13 mouse cellular contexts compared by ENCODE assay signal in the genomic region with DNA sequence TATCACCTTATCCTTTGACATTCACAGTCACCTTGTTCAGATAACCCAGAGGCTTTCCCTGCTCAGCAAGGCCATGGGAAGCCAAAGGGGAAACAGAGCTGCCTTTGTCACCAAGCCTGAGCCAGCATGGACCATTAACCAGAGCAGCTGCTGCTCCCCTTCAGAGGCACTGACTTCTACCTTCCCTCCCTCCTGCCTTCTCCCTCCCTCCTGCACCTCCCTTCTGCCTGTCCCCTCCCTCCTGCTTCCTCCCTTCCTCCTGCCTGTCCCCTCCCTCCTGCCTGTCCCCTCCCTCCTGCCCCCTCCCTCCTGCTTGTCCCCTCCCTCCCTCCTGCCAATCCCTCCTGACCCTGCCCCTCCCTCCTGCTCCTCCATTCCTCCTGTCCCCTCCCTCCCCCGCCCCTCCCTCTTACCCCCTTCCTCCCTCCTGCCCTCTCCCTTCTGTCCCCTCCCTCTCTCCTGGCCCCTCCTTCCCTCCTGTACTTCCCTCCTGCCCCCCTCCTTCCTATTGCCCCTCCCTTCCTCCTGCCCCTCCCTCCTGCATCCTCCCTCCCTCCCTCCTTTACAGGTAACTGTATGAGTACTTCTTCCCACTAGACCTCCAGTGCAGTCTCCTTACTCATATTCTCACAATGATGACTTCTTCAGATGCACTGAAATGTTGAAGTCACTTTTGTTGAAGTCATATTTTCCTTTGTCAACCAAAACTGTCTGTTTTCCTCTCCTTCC. TPM values are rescaled to one million over a fixed set of nuclear protein-coding genes. Genes with fewer than 3 reads are reported as not detected.
DNase-seq lines count a peak whose midpoint lies in the region; ATAC-seq and TF ChIP-seq lines count a peak whose summit lies in the region.
"Had no signal": no experiment of that assay in that cellular context is flagged by ENCODE, and none has a peak within 500 bp of the region (broad histone marks: within the 10 kb centered on the region; RNA-seq: fewer than 3 reads in every experiment).

No protein-coding gene starts in this region.

- no peak for TF ChIP-seq CTCF in midbrain, postnatal 0 days (IDR thresholded peaks at IDR 0.05)

- 38% methylated on average over 1 of the region's 1 CpGs for WGBS in forebrain, embryonic 12.5 days
- WGBS in forebrain, embryonic 13.5 days, result no CpG with 5 or more reads among the region's 1 CpGs
- 40% methylated on average over 1 of the region's 1 CpGs for WGBS in midbrain, embryonic 11.5 days
- no CpG with 5 or more reads among the region's 1 CpGs for WGBS in midbrain, postnatal 0 days

- no peak overlapping the region for H3K4me2 ChIP-seq in forebrain, embryonic 12.5 days
- no peak overlapping the region for H3K4me2 ChIP-seq in forebrain, embryonic 13.5 days
- no peak overlapping the region for H3K4me2 ChIP-seq in midbrain, embryonic 11.5 days
- no peak overlapping the region for H3K4me2 ChIP-seq in midbrain, postnatal 0 days (ENCODE audit: low read depth, low read length, poor library complexity, severe bottlenecking)
- H3K4me2 ChIP-seq: limb, embryonic 13.5 days had no signal

- H3K9ac ChIP-seq in forebrain, embryonic 12.5 days, result no peak overlapping the region
- no peak overlapping the region for H3K9ac ChIP-seq in forebrain, embryonic 13.5 days
- no peak overlapping the region for H3K9ac ChIP-seq in midbrain, embryonic 11.5 days (ENCODE audit: low read length)
- H3K9ac ChIP-seq in midbrain, postnatal 0 days (replicated peaks; ENCODE audit: low read length, poor library complexity, severe bottlenecking), result no peak overlapping the region
- H3K9ac ChIP-seq: limb, embryonic 13.5 days had no signal

- no peak overlapping the region for H3K27ac ChIP-seq in forebrain, embryonic 12.5 days
- no peak overlapping the region for H3K27ac ChIP-seq in forebrain, embryonic 13.5 days
- no peak overlapping the region for H3K27ac ChIP-seq in midbrain, embryonic 11.5 days (ENCODE audit: low read depth, low read length)
- no peak overlapping the region for H3K27ac ChIP-seq in midbrain, postnatal 0 days (ENCODE audit: low read depth, low read length)
- H3K27ac ChIP-seq: limb, embryonic 13.5 days had no signal

- H3K27me3 ChIP-seq in forebrain, embryonic 12.5 days, result peaks cover 10% of the 10 kb centered on the region
- peaks cover 2% of the 10 kb centered on the region for H3K27me3 ChIP-seq in forebrain, embryonic 13.5 days
- H3K27me3 ChIP-seq in midbrain, embryonic 11.5 days (ENCODE audit: control insufficient read depth, insufficient read depth, low read length), result peaks cover under 1% of the 10 kb centered on the region; the same call in 1 of the 2 replicates
- no peaks in the 10 kb centered on the region for H3K27me3 ChIP-seq in midbrain, postnatal 0 days (ENCODE audit: insufficient read depth, low read length)

- no peaks in the 10 kb centered on the region for H3K36me3 ChIP-seq in forebrain, embryonic 12.5 days (replicated peaks)
- no peaks in the 10 kb centered on the region for H3K36me3 ChIP-seq in forebrain, embryonic 13.5 days (ENCODE audit: poor library complexity, severe bottlenecking)
- H3K36me3 ChIP-seq in midbrain, embryonic 11.5 days (ENCODE audit: control insufficient read depth, insufficient read depth, low read length), result no peaks in the 10 kb centered on the region
- no peaks in the 10 kb centered on the region for H3K36me3 ChIP-seq in midbrain, postnatal 0 days (ENCODE audit: insufficient read depth, low read length)
- H3K36me3 ChIP-seq: limb, embryonic 13.5 days had no signal

- peak; percentile 49 for DNase-seq in midbrain, embryonic 11.5 days (ENCODE audit: low spot score, missing footprints)
- DNase-seq in midbrain, postnatal 0 days (ENCODE audit: low spot score), result no peak
- DNase-seq in embryo, embryonic 11 days, result peak; percentile 36
- DNase-seq in frontal cortex, postnatal 10 days (ENCODE audit: low spot score in 2 of 2), result no peak
- no peak for DNase-seq in layer of hippocampus, postnatal 14 days (ENCODE audit: low spot score in 2 of 2)
- DNase-seq: cerebellum, postnatal 25 days; gastrocnemius, postnatal 10 days had no signal

- H3K4me1 ChIP-seq in forebrain, embryonic 12.5 days, result peaks cover 4% of the 10 kb centered on the region; the same call in 1 of the 2 replicates
- no peaks in the 10 kb centered on the region for H3K4me1 ChIP-seq in forebrain, embryonic 13.5 days
- no peaks in the 10 kb centered on the region for H3K4me1 ChIP-seq in midbrain, embryonic 11.5 days (ENCODE audit: control insufficient read depth, insufficient read depth, low read length)
- no peaks in the 10 kb centered on the region for H3K4me1 ChIP-seq in midbrain, postnatal 0 days (ENCODE audit: insufficient read depth, low read length)
- H3K4me1 ChIP-seq: limb, embryonic 13.5 days had no signal

- H3K4me3 ChIP-seq in forebrain, embryonic 12.5 days (replicated peaks), result no peak overlapping the region
- H3K4me3 ChIP-seq in forebrain, embryonic 13.5 days, result no peak overlapping the region
- H3K4me3 ChIP-seq in midbrain, embryonic 11.5 days (ENCODE audit: low read depth, low read length), result no peak overlapping the region
- H3K4me3 ChIP-seq in midbrain, postnatal 0 days (ENCODE audit: low read depth, low read length), result no peak overlapping the region
- H3K4me3 ChIP-seq: limb, embryonic 13.5 days had no signal

- H3K9me3 ChIP-seq in forebrain, embryonic 12.5 days, result no peaks in the 10 kb centered on the region
- H3K9me3 ChIP-seq in forebrain, embryonic 13.5 days (replicated peaks), result no peaks in the 10 kb centered on the region
- H3K9me3 ChIP-seq in midbrain, embryonic 11.5 days (ENCODE audit: control insufficient read depth, low read length), result no peaks in the 10 kb centered on the region
- H3K9me3 ChIP-seq in midbrain, postnatal 0 days (ENCODE audit: low read length), result no peaks in the 10 kb centered on the region

- peak; percentile 36; the same call in 1 of the 2 replicates for ATAC-seq in forebrain, embryonic 12.5 days (ENCODE audit: low FRiP score)
- no peak for ATAC-seq in forebrain, embryonic 13.5 days
- ATAC-seq in midbrain, embryonic 11.5 days (ENCODE audit: low FRiP score), result peak; percentile 46; the same call in 1 of the 2 replicates
- ATAC-seq in midbrain, postnatal 0 days (ENCODE audit: low FRiP score), result no peak
- peak; percentile 35 for ATAC-seq in megakaryocyte, adult 5-6 weeks (ENCODE audit: poor library complexity, severe bottlenecking)

RNA-seq across cellular contexts. Expression of gene Gm4450, which starts 22.7 kb away (rescaled TPM):
- polyA plus RNA-seq in forebrain, embryonic 12.5 days (2016; fragmentation: Nextera tagmentation; extraction: Ambion mirVana), result not detected in 2 replicates
- polyA plus RNA-seq in forebrain, embryonic 13.5 days (2015; fragmentation: Nextera tagmentation; extraction: Ambion mirVana), result not detected in 2 replicates
- polyA plus RNA-seq in midbrain, embryonic 11.5 days (2014; fragmentation: Nextera tagmentation; extraction: Ambion mirVana), result 0.10 TPM in 1 of 2 replicates, not detected in the other
- not detected in 2 replicates for total RNA-seq in midbrain, postnatal 0 days (2014; rRNA removed)
- polyA plus RNA-seq in midbrain, postnatal 0 days (2015; fragmentation: Nextera tagmentation; extraction: Ambion mirVana), result not detected in 2 replicates
- not detected in 2 replicates for total RNA-seq in megakaryocyte, adult 5-6 weeks (2015)
- total RNA-seq in megakaryocyte, adult 5-6 weeks (2017), result not detected in 2 replicates
- not detected for total RNA-seq in layer of hippocampus, postnatal 14 days (2021)
- total RNA-seq: gastrocnemius, postnatal 10 days had no signal
- polyA plus RNA-seq: C2C12; heart, embryonic 16.5 days; limb, embryonic 13.5 days had no signal

RNA-seq across cellular contexts. Expression of gene Zfp697, which starts 52.0 kb away (rescaled TPM):
- polyA plus RNA-seq in forebrain, embryonic 12.5 days (2016; fragmentation: Nextera tagmentation; extraction: Ambion mirVana), result 8.8 and 9.8 TPM in 2 replicates
- 12.2 and 14.1 TPM in 2 replicates for polyA plus RNA-seq in forebrain, embryonic 13.5 days (2015; fragmentation: Nextera tagmentation; extraction: Ambion mirVana)
- polyA plus RNA-seq in midbrain, embryonic 11.5 days (2014; fragmentation: Nextera tagmentation; extraction: Ambion mirVana), result 9.5 and 10.2 TPM in 2 replicates
- 39.5 and 45.9 TPM in 2 replicates for total RNA-seq in midbrain, postnatal 0 days (2014; rRNA removed)
- polyA plus RNA-seq in midbrain, postnatal 0 days (2015; fragmentation: Nextera tagmentation; extraction: Ambion mirVana), result 18.1 and 18.7 TPM in 2 replicates
- total RNA-seq in megakaryocyte, adult 5-6 weeks (2015), result 0.14 and 0.47 TPM in 2 replicates
- total RNA-seq in megakaryocyte, adult 5-6 weeks (2017), result 0.53 TPM in 1 of 2 replicates, not detected in the other
- total RNA-seq in layer of hippocampus, postnatal 14 days (2021), result 10 to 100 TPM; 25.7 to 26.9 TPM

Comparison
In these comparisons a context has a peak if more than half of its experiments do, and no peak if none do; other contexts are left out.
1. ATAC-seq: peak in forebrain, embryonic 12.5 days (single experiment), midbrain, embryonic 11.5 days (single experiment) and megakaryocyte, adult 5-6 weeks (single experiment); none in forebrain, embryonic 13.5 days (single experiment) and midbrain, postnatal 0 days (single experiment).
2. DNase-seq: peak in midbrain, embryonic 11.5 days (single experiment) and embryo, embryonic 11 days (single experiment); none in midbrain, postnatal 0 days (single experiment), frontal cortex, postnatal 10 days (0 of 2) and layer of hippocampus, postnatal 14 days (0 of 2).